Mouse (Mus musculus) right cerebral cortex, postnatal 25 days (tissue): Measurements from ENCODE around the gene Otud7a.

Source experiments
- DNase-seq: peaks from one replicate; pipeline ENCODE4 v3.0.0; 2022

Gene Otud7a

GRCm38 (mm10) chr7:63720682-63721081 is 276.1 kb downstream of the Otud7a start:
- DNase-seq, result no peak

DNA sequence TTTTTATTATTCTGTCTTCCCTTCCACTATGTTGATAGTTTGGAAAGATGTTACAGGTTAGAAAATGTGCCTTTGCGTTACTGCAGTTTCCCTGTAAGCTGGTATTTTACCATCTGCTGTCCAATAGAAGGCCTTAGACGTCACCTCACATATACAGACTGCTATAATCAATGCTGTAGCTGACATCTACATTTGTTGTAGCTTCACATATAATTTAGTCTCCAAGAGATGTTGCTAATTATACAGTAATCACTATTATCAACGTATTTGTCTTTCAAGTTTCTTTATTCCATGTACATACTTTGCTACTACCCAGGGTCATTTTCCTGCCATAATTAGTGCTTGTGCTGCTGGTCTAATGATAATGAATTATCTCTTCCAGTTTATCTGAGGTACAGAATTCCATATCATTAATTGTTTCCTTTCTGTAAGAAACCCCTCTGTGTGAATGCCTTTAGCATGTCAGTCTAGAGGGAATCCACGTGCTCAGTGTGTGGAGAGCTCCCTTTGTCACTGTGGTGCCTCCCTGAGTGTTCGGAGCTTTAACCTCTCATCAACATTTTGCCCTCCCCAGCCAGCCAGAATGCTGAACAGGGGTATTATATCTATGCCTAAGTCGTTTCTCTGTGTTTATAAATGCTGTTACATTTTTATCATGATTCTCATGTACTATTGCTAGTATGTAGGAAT is 280.6 kb downstream of the Otud7a start:
- DNase-seq, result no peak

- no peak for DNase-seq
Observed at GRCm38 (mm10) chr7:63729605-63730004, 285.1 kb downstream of the Otud7a start.

DNA sequence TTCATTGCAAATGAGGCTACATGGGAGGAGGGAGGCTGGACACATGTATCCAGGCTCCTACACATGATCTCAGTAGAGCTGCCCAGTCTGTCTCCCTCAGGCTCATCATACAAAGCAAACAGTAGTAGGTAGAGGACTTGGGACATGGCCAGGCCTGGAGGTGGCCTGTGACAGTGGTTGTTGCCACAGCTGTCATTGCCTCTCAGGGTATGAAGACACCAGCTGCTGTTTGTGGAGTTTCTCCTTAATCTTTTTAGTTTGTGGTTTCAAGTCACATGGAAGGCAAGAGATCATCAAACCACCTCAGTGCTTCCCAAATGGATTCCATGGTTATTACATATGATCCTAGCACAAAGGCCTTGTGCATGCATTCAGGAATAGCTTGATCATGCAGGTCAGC is 285.5 kb downstream of the Otud7a start:
- DNase-seq, result no peak

DNA sequence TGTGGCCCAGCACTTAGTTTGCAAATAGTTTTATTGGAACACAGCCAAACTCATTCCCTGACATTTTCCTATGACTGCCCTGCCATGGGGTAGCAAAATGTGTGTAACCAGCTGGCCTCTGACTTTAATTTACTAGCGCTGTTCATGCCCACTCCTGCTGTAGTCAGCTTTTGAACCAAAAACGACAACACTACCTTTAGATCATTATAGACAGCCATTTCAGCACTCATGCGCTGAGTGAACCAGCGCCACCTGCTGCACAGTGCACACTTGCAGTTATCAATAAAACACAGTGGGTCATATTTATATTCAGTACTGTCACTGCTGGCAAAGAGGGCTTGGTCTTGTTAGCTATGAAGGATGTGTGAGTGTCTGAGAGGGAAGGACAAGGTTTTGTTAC is 293.2 kb downstream of the Otud7a start:
- no peak for DNase-seq

- DNase-seq, result no peak
Observed at GRCm38 (mm10) chr7:63738142-63738541, 293.6 kb downstream of the Otud7a start.

- DNase-seq, result no peak
Observed at GRCm38 (mm10) chr7:63743116-63743515, 298.6 kb downstream of the Otud7a start.

- no peak for DNase-seq
Observed at GRCm38 (mm10) chr7:63752081-63752480, 307.5 kb downstream of the Otud7a start.

DNA sequence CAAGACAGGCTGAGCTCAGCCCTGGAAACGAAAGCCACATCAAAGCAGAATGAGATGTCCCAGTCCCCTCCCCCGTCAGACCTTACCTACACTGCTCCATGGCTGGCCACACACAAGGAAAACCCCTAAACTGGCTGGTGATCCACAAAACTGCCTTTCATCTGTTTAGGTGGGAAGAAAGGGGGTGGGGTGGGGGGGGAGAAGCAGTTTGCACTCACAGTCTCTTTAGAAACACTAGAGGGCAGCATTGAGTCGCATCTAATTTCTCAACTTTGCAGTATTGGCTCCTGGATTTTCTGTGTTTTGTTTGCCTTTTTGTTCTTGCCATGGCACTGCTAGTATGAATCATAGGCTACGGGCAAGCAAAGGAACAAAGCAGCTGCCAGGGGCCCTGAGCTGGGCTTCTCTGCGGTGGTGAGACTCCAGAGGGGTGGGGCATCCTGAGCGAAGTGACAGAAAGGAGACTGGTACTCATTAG is 308.8 kb downstream of the Otud7a start:
- peak; percentile 45 for DNase-seq

GRCm38 (mm10) chr7:63754573-63755475 is 310.3 kb downstream of the Otud7a start:
- DNase-seq, result peak; percentile 79

- peak; percentile 78 for DNase-seq
Observed at GRCm38 (mm10) chr7:63755476-63755948, 311.0 kb downstream of the Otud7a start.

GRCm38 (mm10) chr7:63757136-63757677 is 312.7 kb downstream of the Otud7a start:
- no peak for DNase-seq

GRCm38 (mm10) chr7:63757678-63758239 is 313.2 kb downstream of the Otud7a start:
- DNase-seq, result peak; percentile 35

GRCm38 (mm10) chr7:63758240-63758826 is 313.8 kb downstream of the Otud7a start:
- DNase-seq, result peak; percentile 36

- DNase-seq, result no peak
Observed at GRCm38 (mm10) chr7:63759606-63760005, 315.1 kb downstream of the Otud7a start.

- DNase-seq, result no peak
Observed at GRCm38 (mm10) chr7:63762529-63762928, 318.0 kb downstream of the Otud7a start.

- no peak for DNase-seq
Observed at GRCm38 (mm10) chr7:63768398-63769029, 324.0 kb downstream of the Otud7a start.

DNA sequence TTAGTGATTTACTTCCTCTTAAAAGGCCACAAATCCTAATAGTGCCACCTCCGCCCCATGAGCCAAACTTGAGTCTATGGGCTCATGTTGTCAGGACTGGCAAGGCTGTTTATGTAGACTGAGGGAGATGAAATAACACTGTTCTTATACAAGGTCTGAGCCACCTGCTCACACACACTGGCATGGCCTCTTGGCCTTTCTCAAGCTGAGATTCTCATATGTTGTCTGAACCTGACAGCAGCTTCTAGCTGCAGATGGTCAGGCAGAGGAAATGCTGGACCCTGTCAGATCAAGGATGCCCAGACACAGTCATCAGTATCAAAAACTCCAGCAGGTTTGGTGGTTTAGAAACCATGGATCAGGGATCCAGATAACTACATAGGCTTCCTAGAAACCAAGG is 328.7 kb downstream of the Otud7a start:
- no peak for DNase-seq

- DNase-seq, result peak; percentile 51
Observed at GRCm38 (mm10) chr7:63774291-63774690, 329.7 kb downstream of the Otud7a start.

DNA sequence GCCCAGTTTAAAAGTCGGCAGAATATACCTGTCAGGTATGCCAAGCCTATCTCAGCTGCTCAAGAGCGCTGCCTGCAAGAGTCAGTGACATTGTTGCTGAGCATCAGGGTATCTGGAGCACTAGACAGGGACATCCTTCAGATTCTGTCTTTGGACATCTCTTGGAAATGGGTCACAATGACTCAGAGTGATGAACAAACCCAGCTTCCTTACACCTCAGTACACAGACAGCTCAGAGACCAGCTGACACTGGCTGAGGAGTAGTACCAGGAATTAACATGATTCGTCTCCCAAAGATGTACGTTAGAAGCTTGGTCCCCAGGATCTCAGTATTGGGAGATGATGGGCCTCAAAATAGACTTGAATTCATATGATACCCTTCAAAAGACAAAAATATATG is 332.8 kb downstream of the Otud7a start:
- no peak for DNase-seq

GRCm38 (mm10) chr7:63780821-63781220 is 336.3 kb downstream of the Otud7a start:
- no peak for DNase-seq

- no peak for DNase-seq
Observed at GRCm38 (mm10) chr7:63789743-63790142, 345.2 kb downstream of the Otud7a start.
